Mouse (Mus musculus) kidney, postnatal 4 days (tissue): Measurements from ENCODE around the gene Ppp1r26.
"Not testable (repeated sequence)": the region's sequence is repeated elsewhere in the genome, so short reads cannot be mapped to it uniquely, and the experiment has no call there.

Experiments used
- DNase-seq, 2 experiments: peaks; one replicate each; pipeline ENCODE4 v3.0.0; 2021; ENCODE audit warnings: mixed read lengths in 2 of 2

Gene Ppp1r26

GRCm38 (mm10) chr2:28446181-28446514 lies 452 bp upstream of the Ppp1r26 start:
- no peak for DNase-seq

DNA sequence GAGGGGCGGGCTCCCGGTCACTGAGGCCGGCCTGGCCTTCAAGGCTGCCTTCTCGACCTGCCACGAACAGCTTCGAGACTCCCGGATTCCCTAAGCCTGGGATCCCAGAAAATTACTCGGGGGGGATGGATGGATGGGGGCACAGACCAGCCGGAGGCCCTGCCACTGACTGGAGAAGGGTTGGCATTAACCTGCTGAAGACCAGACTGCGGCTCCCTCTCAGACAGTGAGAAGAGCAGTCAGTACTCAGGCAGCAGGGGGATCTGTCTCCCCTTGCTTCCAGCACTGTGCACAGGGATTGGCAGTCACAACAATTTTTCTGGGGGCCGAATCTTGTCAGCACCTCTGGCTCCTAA lies 693 bp downstream of the Ppp1r26 start:
- no peak for DNase-seq

DNA sequence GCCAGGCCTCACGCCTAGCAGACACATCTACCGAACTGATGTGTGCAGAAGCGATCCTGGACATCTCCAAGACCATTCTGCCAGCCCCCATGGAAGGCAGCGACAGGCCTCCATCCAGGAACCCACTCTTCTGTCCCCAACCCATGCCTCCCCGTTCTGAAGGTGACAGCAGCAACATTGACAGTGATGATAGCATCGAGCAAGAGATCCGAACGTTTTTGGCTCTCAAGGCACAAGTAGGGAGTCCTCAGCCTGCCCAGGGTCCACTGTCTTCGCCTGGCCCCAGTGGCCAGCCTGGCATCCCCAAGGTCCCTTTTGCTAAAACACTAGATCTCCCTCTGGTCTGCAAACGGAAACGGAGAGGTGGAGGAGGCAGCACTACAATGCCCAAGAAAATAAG lies 5.1 kb downstream of the Ppp1r26 start:
- no peak for DNase-seq

DNA sequence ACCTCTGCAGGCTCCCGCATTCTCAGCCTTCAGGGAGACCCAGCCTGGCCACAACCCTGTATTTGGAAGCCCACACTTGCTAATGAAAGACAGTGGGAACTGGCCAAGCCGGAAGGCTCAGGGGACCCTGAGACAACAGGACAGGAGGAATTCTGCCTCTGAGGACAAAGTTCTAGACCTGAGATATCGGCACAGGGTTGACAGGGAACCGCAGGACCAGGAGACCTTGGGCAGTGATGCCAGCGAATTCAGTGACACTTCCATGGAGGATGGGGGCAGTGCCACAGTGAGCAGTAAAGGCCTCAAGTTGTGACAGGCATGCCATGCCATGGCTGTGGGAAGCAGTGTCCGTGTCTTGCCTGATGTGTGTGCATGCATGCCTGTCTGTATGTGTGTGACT lies 6.9 kb downstream of the Ppp1r26 start:
- no peak for DNase-seq

- DNase-seq, result no peak
Observed at GRCm38 (mm10) chr2:28456616-28457015, 10.0 kb downstream of the Ppp1r26 start.

DNA sequence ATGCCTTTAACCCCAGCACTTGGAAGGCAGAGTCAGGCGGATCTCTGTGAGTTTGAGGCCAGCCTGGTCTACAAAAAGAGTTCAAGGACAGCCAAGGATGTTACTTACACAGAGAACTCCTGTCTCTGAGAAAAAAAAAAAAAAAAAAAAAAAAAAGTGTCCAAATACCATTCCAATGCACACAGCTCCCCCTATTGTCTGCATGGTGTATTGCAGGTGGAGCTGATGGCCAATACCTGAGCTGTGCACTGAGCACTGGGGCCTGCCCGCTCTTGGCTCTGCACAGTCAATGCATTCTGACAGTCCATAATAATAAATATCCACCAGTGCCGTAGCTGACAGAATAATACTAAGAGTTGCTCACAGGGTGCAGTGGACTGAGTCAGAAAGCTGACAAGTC lies 17.3 kb downstream of the Ppp1r26 start:
- peak; percentile 65 to 67 for DNase-seq

DNA sequence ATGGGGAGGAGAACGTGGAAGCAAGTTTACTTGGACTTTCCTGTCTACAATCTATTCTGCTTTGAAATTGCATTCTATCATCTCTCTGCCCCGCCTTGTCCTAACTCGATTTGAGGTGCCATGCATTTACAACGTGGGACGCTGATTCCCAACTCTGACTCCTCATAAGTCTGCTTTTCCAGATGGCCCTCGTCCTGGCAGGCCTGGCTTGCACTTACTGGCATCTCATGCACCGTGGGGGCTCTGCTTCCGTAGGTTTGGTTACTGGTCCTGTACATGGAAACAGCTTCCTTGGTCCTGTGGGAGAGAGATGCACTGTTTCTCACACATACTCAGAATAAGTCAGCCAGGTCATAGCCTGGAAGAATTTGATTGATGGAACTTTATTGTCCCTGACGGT lies 18.3 kb downstream of the Ppp1r26 start:
- DNase-seq, result no peak

- peak; percentile 76 to 83 for DNase-seq
Observed at GRCm38 (mm10) chr2:28465836-28466518, 19.4 kb downstream of the Ppp1r26 start, which contains the start of gene 1700007K13Rik. 1700007K13Rik (minus strand) TSS chr2:28466332.

DNA sequence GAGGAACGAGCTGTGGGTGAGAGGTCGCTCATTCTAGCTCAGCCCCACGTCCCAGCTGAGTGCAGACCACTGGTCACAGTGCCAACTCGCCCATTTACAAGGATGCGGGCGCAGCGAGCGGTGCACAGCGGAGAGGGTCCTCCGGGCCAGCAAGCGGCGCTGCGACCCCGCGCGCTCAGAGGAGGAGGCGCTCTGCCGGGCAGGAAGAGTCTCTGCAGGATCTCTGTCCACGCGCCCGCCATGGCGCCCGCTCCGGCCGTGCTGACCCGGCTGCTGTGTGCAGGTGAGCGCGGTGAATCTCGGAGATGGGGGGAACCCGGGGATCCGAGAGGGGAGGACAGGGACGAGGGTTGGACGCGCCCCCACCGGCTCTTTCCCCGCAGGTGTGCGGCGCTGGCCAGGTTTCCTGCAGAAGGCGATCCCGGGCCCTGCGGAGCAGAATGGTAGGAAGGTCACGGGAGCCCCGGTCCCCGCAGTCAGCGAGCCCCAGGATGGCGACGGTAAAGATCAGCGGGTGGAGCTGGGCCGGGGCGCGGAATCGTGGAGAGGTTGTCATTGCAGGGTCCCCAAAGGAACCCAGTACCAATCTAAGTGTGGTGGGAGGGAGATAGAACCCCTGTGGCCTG lies 21.4 kb downstream of the Ppp1r26 start, which contains the start of gene Mrps2:
Gene Mrps2, plus strand, starts transcription at position 207 of the 626 bp plus-strand sequence.
- peak; percentile 92 to 94 for DNase-seq

- no peak for DNase-seq
Observed at GRCm38 (mm10) chr2:28468486-28469225, 22.1 kb downstream of the Ppp1r26 start.

- no peak for DNase-seq
Observed at GRCm38 (mm10) chr2:28469461-28469860, 22.9 kb downstream of the Ppp1r26 start.

- no peak for DNase-seq
Observed at GRCm38 (mm10) chr2:28470591-28470990, 24.0 kb downstream of the Ppp1r26 start.

GRCm38 (mm10) chr2:28472011-28472410 lies 25.4 kb downstream of the Ppp1r26 start:
- DNase-seq, result not testable (repeated sequence)

GRCm38 (mm10) chr2:28477993-28478392 lies 31.4 kb downstream of the Ppp1r26 start:
- not testable (repeated sequence) for DNase-seq

DNA sequence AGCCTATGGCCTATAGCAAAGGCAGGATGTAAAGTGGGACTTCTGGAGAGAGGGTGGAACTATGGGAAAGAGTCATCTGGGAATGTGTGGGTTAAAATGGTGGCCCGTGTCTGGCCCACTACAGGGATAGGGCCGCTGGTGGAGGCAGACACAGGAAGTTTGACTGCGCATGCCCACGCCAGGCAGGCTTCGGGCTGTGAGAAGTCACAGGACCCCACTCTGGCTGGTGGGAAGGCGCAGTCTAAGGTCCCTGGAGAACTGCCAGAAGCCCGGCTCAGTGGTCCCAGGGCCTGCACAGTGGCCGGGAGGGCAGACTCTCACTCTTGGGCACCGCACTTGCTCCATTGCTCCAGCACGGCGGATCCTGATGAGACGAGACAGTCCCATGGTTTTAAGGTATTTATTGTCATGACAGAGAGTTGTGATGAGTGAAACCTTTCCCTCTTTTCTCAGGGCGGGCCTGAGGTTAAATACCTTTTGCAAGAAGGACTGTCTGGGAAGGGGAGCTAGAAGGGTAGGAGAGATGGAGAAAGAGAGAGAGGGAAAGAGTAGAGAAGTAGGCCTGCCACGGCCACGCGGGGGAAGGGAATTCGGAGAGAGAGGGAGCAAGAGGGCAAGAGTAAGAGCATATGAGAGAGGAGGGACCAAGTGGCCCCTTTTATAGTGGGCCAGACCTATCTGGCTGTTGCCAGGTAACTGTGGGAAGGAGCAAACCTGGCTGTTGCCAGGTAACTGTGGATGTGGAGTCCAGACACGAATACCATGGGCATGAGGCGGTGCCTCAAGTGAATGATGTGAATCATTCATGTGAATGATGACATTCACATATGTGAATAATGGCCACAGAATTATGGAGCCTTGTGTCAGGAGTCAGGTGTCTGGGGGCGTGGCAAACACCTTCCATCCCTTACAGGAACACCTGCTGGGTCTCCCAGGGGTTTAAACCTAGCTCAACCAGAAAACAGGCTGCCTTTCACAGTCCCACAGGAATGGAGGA lies 32.9 kb downstream of the Ppp1r26 start:
- DNase-seq, result no peak

GRCm38 (mm10) chr2:28483861-28484260 lies 37.3 kb downstream of the Ppp1r26 start:
- DNase-seq, result peak in 1 of 2 experiments; percentile 39

GRCm38 (mm10) chr2:28494521-28494920 lies 47.9 kb downstream of the Ppp1r26 start:
- peak in 1 of 2 experiments; percentile 10 for DNase-seq

GRCm38 (mm10) chr2:28495207-28495756 lies 48.7 kb downstream of the Ppp1r26 start:
- DNase-seq, result peak; percentile 59 to 71

GRCm38 (mm10) chr2:28495801-28496595 lies 49.4 kb downstream of the Ppp1r26 start:
- peak; percentile 53 to 57 for DNase-seq

- DNase-seq, result peak; percentile 46 to 61
Observed at GRCm38 (mm10) chr2:28496671-28497070, 50.1 kb downstream of the Ppp1r26 start, which contains the start of gene Gbgt1. Gbgt1 (plus strand) TSS chr2:28496891.

- DNase-seq, result peak in 1 of 2 experiments; percentile 1
Observed at GRCm38 (mm10) chr2:28497561-28497960, 51.0 kb downstream of the Ppp1r26 start.
